Mouse (Mus musculus): ENCODE data around the gene Rnf181.

GRCm38 (mm10) chr6:72333111-72333510 is 33.6 kb downstream of the Rnf181 start:
- TF ChIP-seq CTCF (IDR thresholded peaks at IDR 0.05; ENCODE audit: control insufficient read depth, insufficient read depth, low read length) (no peak), POLR2A (IDR thresholded peaks at IDR 0.05; ENCODE audit: borderline replicate concordance, control insufficient read depth, low read depth, low read length) (no peak)
